Mouse (Mus musculus) hindbrain, embryonic 12.5 days (tissue): ENCODE measurements around the gene Psme4. TPM values are rescaled to one million over a fixed set of nuclear protein-coding genes. Genes with fewer than 3 reads are reported as not detected.

Experiments used
- ATAC-seq: fragments of 200-750 bp; cut with Nextera tagmentation; 2 replicates; pipeline ENCODE4 v1.8.0; 2017; ENCODE audit warnings: moderate TSS enrichment; ENCODE audit not compliant: low FRiP score
- H3K27ac ChIP-seq: fragments of 300-500 bp; sonication (generic); 2 replicates; pipeline ENCODE4 v1.5.1; 2016; ENCODE audit warnings: mild to moderate bottlenecking
- H3K27me3 ChIP-seq: fragments of 300-500 bp; sonication (generic); 2 replicates; pipeline ENCODE4 v1.6.1; 2016; ENCODE audit warnings: mild to moderate bottlenecking
- H3K36me3 ChIP-seq: fragments of 300-500 bp; sonication (generic); 2 replicates; pipeline ENCODE4 v1.6.1; 2016; ENCODE audit warnings: mild to moderate bottlenecking
- H3K4me1 ChIP-seq: fragments of 300-500 bp; sonication (generic); 2 replicates; pipeline ENCODE4 v1.6.1; 2016
- H3K4me2 ChIP-seq: fragments of 300-500 bp; sonication (generic); replicated peaks from 2 replicates; pipeline ENCODE4 v1.6.1; 2016; ENCODE audit warnings: mild to moderate bottlenecking
- H3K4me3 ChIP-seq: fragments of 300-500 bp; sonication (generic); 2 replicates; pipeline ENCODE4 v1.5.1; 2016; ENCODE audit warnings: mild to moderate bottlenecking
- H3K9ac ChIP-seq: fragments of 300-500 bp; sonication (generic); 2 replicates; pipeline ENCODE4 v1.6.1; 2016; ENCODE audit warnings: mild to moderate bottlenecking, moderate library complexity
- H3K9me3 ChIP-seq: fragments of 300-500 bp; sonication (generic); replicated peaks from 2 replicates; pipeline ENCODE4 v1.6.1; 2016; ENCODE audit warnings: mild to moderate bottlenecking
- WGBS: fragments of 180-500 bp; shearing (Covaris S2); methylation state at CpG from one replicate; pipeline ENCODE4 v1.1.7; 2016; 5-methylcytosine and 5-hydroxymethylcytosine counted together
- polyA plus RNA-seq: library from polyadenylated mRNA; unstranded; fragments of >200 nt; fragmentation: Nextera tagmentation; extraction: Ambion mirVana; gene quantifications from 2 replicates; pipeline ENCODE4 v1.2.1, GENCODE M21; 2016

The Psme4 gene
- polyA plus RNA-seq, 1 experiment from 2014 or later = 36.6 TPM

DNA sequence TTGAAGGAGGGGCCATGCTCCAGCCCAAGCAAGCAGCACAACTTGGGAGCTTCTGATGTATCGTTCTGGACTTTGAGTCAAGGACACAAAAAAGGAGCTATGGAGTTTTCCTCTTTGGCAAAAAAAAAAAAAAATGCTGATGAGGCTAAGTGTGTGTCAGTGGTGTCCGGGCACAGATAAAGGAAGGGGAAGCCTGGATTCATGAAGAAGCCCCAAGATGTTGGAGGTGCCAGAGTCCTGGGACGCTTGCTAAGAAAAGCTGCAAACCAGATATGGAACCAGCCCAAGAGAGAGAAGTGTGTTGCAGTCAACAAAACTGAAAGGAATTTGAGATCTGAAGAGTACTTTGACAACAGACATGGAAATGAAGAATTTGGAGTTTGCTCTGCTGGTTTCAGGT, 140.8 kb downstream of the Psme4 start:
- Histone ChIP-seq H3K27ac (no peak overlapping the region), H3K4me3 (no peak overlapping the region), H3K4me2 (no peak overlapping the region), H3K4me1 (no peaks in the 10 kb centered on the region), H3K36me3 (0 out of 2 replicates have a peak, but pooled peaks cover under 1% of the 10 kb centered on the region), H3K27me3 (no peaks in the 10 kb centered on the region), H3K9me3 (no peaks in the 10 kb centered on the region), H3K9ac (no peak overlapping the region)
- no peak for ATAC-seq
- WGBS = 94% methylated on average over 3 of the region's 3 CpGs

DNA sequence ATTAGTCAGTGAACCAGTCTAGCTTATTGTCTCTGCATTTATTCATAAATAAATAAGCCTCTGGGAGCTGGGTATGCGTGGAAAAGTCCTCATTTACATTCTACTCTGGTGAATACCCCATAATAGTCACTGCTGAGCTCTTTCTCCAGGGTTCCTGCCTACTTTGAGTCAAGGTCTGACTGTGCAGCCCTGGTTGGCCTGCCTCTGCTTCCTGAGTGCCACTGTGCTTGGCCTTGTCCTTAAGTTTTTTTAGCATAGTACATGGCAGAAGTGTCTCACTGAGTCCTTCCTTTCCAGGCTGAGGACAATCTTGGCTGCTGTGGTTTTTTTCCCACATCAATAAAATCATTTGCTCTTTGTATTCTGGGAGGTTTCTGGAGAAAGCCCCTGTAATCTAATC, 149.1 kb downstream of the Psme4 start:
- Histone ChIP-seq H3K36me3 (peaks cover 14% of the 10 kb centered on the region), H3K27me3 (no peaks in the 10 kb centered on the region), H3K9ac (no peak overlapping the region), H3K27ac (no peak overlapping the region), H3K4me2 (no peak overlapping the region), H3K4me1 (no peaks in the 10 kb centered on the region), H3K4me3 (no peak overlapping the region), H3K9me3 (no peaks in the 10 kb centered on the region)
- 54% methylated on average over 1 of the region's 1 CpGs for WGBS
- no peak for ATAC-seq

DNA sequence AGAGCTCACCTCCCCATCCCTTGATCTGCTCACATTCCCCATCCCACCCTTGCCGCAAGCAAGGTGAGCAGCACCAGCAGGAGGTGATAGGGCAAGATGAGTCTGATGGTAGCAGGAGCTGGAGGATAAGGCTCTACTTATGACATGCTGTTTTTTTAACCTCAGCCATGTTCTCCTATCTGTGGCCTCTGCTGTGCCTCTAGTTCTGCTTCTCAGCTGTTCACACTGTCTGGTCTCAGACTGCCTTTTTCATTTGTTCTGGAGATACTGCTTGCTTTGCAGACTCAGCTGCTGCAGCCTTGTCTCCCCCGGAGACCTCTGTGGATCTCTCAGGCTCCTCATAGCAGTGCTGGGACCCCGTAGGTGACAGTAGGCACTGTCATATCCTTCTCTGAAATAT, 151.8 kb downstream of the Psme4 start:
- no peak overlapping the region for H3K9ac ChIP-seq
- peaks cover 29% of the 10 kb centered on the region for H3K36me3 ChIP-seq
- H3K27me3 ChIP-seq = no peaks in the 10 kb centered on the region
- H3K4me3 ChIP-seq = no peak overlapping the region
- H3K4me2 ChIP-seq = no peak overlapping the region
- WGBS = 96% methylated on average over 3 of the region's 3 CpGs
- no peaks in the 10 kb centered on the region for H3K9me3 ChIP-seq
- H3K4me1 ChIP-seq = no peaks in the 10 kb centered on the region
- no peak for ATAC-seq
- no peak overlapping the region for H3K27ac ChIP-seq

DNA sequence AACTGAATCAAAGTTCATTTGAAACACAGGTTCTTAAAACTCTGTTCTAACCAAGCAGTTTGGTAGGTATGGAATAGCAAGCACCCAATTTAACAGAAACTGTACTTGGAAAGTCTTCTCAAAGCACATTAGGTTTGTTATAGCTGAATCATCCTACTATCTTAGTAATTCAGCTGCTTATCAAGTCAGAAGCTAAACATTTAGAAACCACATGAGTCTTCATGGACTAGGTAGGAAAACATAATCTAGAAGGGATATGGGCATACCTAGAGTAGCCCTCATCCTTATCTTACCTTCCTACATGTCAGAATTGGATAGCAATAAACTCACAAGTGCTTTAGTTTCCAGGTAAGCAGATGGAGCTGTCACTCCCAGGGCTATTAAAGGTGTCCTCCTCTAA, 156.6 kb downstream of the Psme4 start:
- no peak overlapping the region for H3K27ac ChIP-seq
- no peaks in the 10 kb centered on the region for H3K9me3 ChIP-seq
- H3K4me3 ChIP-seq = no peak overlapping the region
- ATAC-seq = no peak
- no peaks in the 10 kb centered on the region for H3K4me1 ChIP-seq
- no peak overlapping the region for H3K4me2 ChIP-seq
- H3K9ac ChIP-seq = no peak overlapping the region
- H3K27me3 ChIP-seq = no peaks in the 10 kb centered on the region
- H3K36me3 ChIP-seq = peaks cover 36% of the 10 kb centered on the region

DNA sequence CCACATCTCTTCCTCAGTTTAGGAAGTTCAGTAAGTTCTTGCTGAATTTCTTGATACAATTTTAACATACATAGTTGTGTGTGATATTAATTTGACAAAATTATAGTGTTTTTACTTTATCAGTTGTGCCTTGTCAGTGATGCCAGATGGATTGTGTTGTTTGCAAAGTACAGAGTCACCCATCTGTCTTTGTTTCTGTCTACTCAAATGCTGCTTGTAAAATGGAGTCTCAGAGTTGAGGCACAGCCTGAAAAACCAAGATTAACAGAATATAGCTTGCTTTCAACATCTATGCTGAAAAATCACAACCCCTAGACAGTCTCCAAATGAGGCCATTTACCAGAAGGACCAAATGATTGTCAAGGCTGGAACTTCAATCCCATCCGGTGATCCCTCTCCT, 157.0 kb downstream of the Psme4 start:
- H3K4me3 ChIP-seq = no peak overlapping the region
- H3K36me3 ChIP-seq = peaks cover 32% of the 10 kb centered on the region
- WGBS = 91% methylated on average over 1 of the region's 1 CpGs
- no peak overlapping the region for H3K4me2 ChIP-seq
- no peaks in the 10 kb centered on the region for H3K9me3 ChIP-seq
- H3K9ac ChIP-seq = no peak overlapping the region
- no peak overlapping the region for H3K27ac ChIP-seq
- H3K4me1 ChIP-seq = no peaks in the 10 kb centered on the region
- H3K27me3 ChIP-seq = no peaks in the 10 kb centered on the region
- no peak for ATAC-seq

Other genes with a start within 250 kb of the Psme4 start
- gene Acyp2, start 122.1 kb upstream of the Psme4 start, polyA plus RNA-seq = 14.4 and 15.4 TPM in 2 replicates
- 1.7 and 2.1 TPM in 2 replicates for gene Gpr75, start 113.6 kb downstream of the Psme4 start, polyA plus RNA-seq
- gene Asb3, start 113.7 kb downstream of the Psme4 start, polyA plus RNA-seq = 32.9 and 34.7 TPM in 2 replicates
- gene Erlec1, start 182.6 kb downstream of the Psme4 start, polyA plus RNA-seq = 10.5 and 14.3 TPM in 2 replicates
- gene Chac2, start 214.6 kb downstream of the Psme4 start, polyA plus RNA-seq = 17.0 and 18.4 TPM in 2 replicates